Mouse (Mus musculus) liver, adult 2 months (tissue): ENCODE results near the gene Olfr1008.

Experiments used
- CTCF ChIP-seq: fragments of 200-500 bp; IDR thresholded peaks from 2 replicates; pipeline ENCODE4 v1.5.1; 2011; ENCODE audit warnings: low read depth, low read length, control low read depth
- POLR2A ChIP-seq: fragments of 200-500 bp; IDR thresholded peaks from 2 replicates; pipeline ENCODE4 v1.6.1; 2011; ENCODE audit warnings: low read length, control low read depth; ENCODE audit not compliant: insufficient read depth; ENCODE audit errors: extremely low read depth

GRCm38 (mm10) chr2:85715119-85715518 is 25.9 kb downstream of the Olfr1008 start, which contains the start of gene Olfr1009:
- TF ChIP-seq CTCF (no peak), POLR2A (no peak)
